Mouse (Mus musculus) limb, embryonic 12.5 days (tissue): ENCODE results near the gene Dnajc8. TPM values are rescaled to one million over a fixed set of nuclear protein-coding genes. Genes with fewer than 3 reads are reported as not detected.
"Not testable (repeated sequence)": the region's sequence is repeated elsewhere in the genome, so short reads cannot be mapped to it uniquely, and the experiment has no call there.

Experiments
- ATAC-seq: fragments of 200-750 bp; cut with Nextera tagmentation; 2 replicates; pipeline ENCODE4 v1.8.0; 2017; ENCODE audit warnings: low read depth, moderate TSS enrichment; ENCODE audit not compliant: insufficient number of reproducible peaks, insufficient read depth, low FRiP score, low TSS enrichment
- H3K27ac ChIP-seq: fragments of 300-500 bp; sonication (generic); 2 replicates; pipeline ENCODE4 v1.5.1; 2016; ENCODE audit warnings: mild to moderate bottlenecking, moderate library complexity
- H3K27me3 ChIP-seq: fragments of 300-500 bp; sonication (generic); 2 replicates; pipeline ENCODE4 v1.6.1; 2016; ENCODE audit warnings: mild to moderate bottlenecking, moderate library complexity
- H3K36me3 ChIP-seq: fragments of 300-500 bp; sonication (generic); 2 replicates; pipeline ENCODE4 v1.6.1; 2016; ENCODE audit warnings: mild to moderate bottlenecking, moderate library complexity
- H3K4me1 ChIP-seq: fragments of 300-500 bp; sonication (generic); replicated peaks from 2 replicates; pipeline ENCODE4 v1.6.1; 2016
- H3K4me2 ChIP-seq: fragments of 300-500 bp; sonication (generic); 2 replicates; pipeline ENCODE4 v1.6.1; 2016; ENCODE audit warnings: mild to moderate bottlenecking, moderate library complexity
- H3K4me3 ChIP-seq: fragments of 300-500 bp; sonication (generic); replicated peaks from 2 replicates; pipeline ENCODE4 v1.5.1; 2016; ENCODE audit warnings: mild to moderate bottlenecking
- H3K9ac ChIP-seq: fragments of 300-500 bp; sonication (generic); replicated peaks from 2 replicates; pipeline ENCODE4 v1.6.1; 2016; ENCODE audit warnings: mild to moderate bottlenecking, moderate library complexity
- H3K9me3 ChIP-seq: fragments of 300-500 bp; sonication (generic); 2 replicates; pipeline ENCODE4 v1.6.1; 2016; ENCODE audit warnings: mild to moderate bottlenecking, moderate library complexity
- WGBS: fragments of 180-500 bp; shearing (Covaris S2); methylation state at CpG from one replicate; pipeline ENCODE4 v1.1.7; 2016; 5-methylcytosine and 5-hydroxymethylcytosine counted together
- polyA plus RNA-seq: library from polyadenylated mRNA; unstranded; fragments of >200 nt; fragmentation: Nextera tagmentation; extraction: Ambion mirVana; gene quantifications from 2 replicates; pipeline ENCODE4 v1.2.1, GENCODE M21; 2016

Gene Dnajc8
- polyA plus RNA-seq, 1 experiment from 2014 or later, result 190 TPM

DNA sequence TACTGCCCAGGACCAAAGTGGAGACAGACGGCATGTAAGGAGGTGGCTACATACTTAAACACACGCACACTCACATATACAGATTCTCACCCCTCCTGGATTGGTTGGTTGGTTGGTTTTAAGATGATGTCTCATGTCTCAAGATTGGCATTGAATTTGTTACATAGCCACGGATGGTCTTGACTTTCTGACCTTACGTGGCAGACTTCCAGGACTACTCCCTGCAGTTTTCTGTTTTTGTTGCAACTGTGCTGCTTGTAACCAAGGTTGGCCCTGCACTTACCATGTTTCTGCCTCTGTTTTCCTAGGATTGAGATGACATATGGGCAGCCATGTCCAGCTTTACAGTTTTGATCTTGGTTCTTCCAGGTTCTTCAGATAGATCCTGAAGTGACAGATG lies 6.1 kb downstream of the Dnajc8 start:
- peaks cover 7% of the 10 kb centered on the region for H3K4me1 ChIP-seq
- H3K4me3 ChIP-seq, result no peak overlapping the region
- peaks cover 80% of the 10 kb centered on the region for H3K36me3 ChIP-seq
- no peaks in the 10 kb centered on the region for H3K27me3 ChIP-seq
- ATAC-seq, result no peak
- no peak overlapping the region for H3K9ac ChIP-seq
- no peak overlapping the region for H3K27ac ChIP-seq
- 90% methylated on average over 4 of the region's 4 CpGs for WGBS
- H3K4me2 ChIP-seq, result no peak overlapping the region
- no peaks in the 10 kb centered on the region for H3K9me3 ChIP-seq

DNA sequence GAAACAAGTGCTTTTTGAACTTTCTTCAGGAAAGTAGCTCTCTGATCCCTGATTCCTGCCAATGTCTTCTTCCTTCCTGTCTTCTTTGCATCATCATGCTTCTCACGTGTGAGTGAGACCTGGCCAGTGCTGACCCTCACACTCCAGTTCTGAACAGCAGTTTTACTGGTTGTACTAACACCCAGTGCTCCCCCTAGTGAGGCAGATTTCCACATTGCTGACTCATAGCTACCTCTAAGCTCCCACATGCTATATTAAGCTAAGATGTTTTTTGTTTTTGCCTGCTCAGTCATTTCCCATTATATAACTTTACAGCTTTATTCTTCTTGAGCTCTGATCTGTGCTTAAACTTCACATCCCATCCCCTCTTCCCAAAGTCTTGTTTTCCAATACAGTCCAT lies 7.4 kb downstream of the Dnajc8 start:
- no peak for ATAC-seq
- WGBS, result 47% methylated on average over 1 of the region's 1 CpGs

DNA sequence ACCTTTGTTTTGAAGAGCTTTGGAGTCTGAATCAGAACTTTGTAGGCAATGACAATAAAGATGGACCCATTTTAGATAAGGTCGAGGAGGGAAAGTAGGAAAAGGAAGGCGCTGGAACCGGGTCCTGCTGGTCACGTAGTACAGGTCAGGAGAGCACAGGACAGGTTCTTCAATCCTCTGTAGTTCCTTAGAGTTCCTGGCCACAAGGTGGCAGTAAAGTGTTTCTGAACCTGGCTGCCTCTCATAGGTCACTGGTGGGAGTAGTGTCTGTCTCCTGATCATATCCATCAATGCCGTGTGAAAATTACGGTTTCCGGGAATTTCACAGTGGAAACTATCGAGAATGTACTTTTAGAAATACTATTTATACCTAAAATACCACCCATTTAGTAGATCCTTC lies 10.5 kb downstream of the Dnajc8 start:
- H3K4me1 ChIP-seq, result no peaks in the 10 kb centered on the region
- H3K27ac ChIP-seq, result no peak overlapping the region
- no peaks in the 10 kb centered on the region for H3K27me3 ChIP-seq
- WGBS, result 48% methylated on average over 8 of the region's 8 CpGs
- H3K9ac ChIP-seq, result no peak overlapping the region
- H3K4me2 ChIP-seq, result no peak overlapping the region
- peaks cover 94% of the 10 kb centered on the region for H3K36me3 ChIP-seq
- no peaks in the 10 kb centered on the region for H3K9me3 ChIP-seq
- no peak for ATAC-seq
- H3K4me3 ChIP-seq, result no peak overlapping the region

More for the DNA sequence above, 7.4 kb downstream of the Dnajc8 start:
- Histone ChIP-seq H3K36me3 (peaks cover 91% of the 10 kb centered on the region), H3K4me2 (no peak overlapping the region), H3K9me3 (no peaks in the 10 kb centered on the region), H3K4me3 (no peak overlapping the region), H3K27ac (no peak overlapping the region), H3K4me1 (no peaks in the 10 kb centered on the region), H3K27me3 (no peaks in the 10 kb centered on the region), H3K9ac (no peak overlapping the region)

DNA sequence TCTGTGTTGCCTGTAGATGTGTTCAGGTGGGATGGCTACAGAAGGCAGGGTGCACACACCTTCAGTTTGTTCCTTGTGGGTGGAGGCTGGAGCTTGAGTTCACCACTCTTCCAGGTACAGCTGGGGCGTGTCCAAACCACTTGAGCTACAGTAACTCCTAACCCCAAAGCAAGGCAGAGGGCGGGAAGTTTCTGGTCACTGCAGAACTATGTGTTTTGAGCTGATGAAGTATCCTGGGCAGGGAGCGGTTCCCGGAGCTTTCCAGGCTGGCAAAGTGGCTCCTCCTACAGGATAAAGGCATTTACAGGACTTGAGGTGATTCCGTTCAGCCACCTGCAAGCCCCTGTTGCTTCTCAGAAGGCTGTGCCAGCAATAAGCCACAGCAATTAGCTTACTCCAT lies 18.9 kb downstream of the Dnajc8 start:
- Histone ChIP-seq H3K36me3 (peaks cover 57% of the 10 kb centered on the region), H3K4me1 (no peaks in the 10 kb centered on the region), H3K4me3 (no peak overlapping the region), H3K27me3 (no peaks in the 10 kb centered on the region), H3K4me2 (no peak overlapping the region), H3K9me3 (no peaks in the 10 kb centered on the region), H3K27ac (no peak overlapping the region), H3K9ac (no peak overlapping the region)
- 68% methylated on average over 5 of the region's 5 CpGs for WGBS
- ATAC-seq, result no peak

DNA sequence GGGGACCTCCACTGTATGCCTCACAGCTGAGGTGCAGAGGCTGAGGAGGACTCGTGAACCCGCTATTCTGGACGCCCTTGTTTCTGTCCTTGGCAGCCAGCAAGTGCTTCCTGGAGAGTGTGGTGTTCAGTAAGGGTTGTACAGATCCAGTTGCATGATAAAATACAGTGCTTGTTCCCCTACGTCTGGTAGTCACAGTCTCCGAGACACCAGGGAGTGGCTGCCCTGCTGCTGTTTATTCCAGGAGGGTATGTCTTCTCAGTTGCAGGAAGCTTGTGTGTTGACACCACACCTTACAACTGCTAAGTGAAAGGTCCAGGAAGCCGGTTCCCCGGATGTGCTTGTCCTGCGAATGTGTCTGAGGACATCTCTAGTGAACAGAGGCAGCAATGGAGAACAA lies 19.3 kb downstream of the Dnajc8 start:
- ATAC-seq, result no peak
- 87% methylated on average over 8 of the region's 8 CpGs for WGBS
- no peak overlapping the region for H3K9ac ChIP-seq
- H3K4me2 ChIP-seq, result no peak overlapping the region
- H3K4me1 ChIP-seq, result no peaks in the 10 kb centered on the region
- no peak overlapping the region for H3K4me3 ChIP-seq
- no peaks in the 10 kb centered on the region for H3K27me3 ChIP-seq
- no peaks in the 10 kb centered on the region for H3K9me3 ChIP-seq
- H3K36me3 ChIP-seq, result peaks cover 53% of the 10 kb centered on the region
- no peak overlapping the region for H3K27ac ChIP-seq

DNA sequence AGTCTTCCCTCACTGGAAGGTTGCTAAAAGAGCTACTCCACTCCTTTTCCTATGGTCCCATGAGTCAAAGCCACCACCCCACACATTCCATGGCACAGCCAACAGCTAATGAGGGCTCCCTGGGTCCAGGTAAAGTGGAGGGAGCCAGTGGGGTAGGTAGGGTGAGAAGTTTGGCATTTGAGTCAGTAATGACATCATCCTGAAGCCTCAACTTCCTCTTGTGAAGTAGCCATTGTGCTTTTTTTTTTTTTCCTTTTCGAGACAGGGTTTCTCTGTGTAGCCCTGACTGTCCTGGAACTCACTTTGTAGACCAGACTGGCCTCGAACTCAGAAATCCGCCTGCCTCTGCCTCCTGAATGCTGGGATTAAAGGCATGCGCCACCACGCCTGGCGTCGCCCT lies 20.2 kb downstream of the Dnajc8 start:
- H3K9ac ChIP-seq, H3K9me3 ChIP-seq, H3K27me3 ChIP-seq, H3K4me1 ChIP-seq, H3K4me3 ChIP-seq, ATAC-seq, H3K27ac ChIP-seq, H3K4me2 ChIP-seq: not testable (repeated sequence)
- H3K36me3 ChIP-seq, result peaks cover 44% of the 10 kb centered on the region
- 88% methylated on average over 7 of the region's 7 CpGs for WGBS

DNA sequence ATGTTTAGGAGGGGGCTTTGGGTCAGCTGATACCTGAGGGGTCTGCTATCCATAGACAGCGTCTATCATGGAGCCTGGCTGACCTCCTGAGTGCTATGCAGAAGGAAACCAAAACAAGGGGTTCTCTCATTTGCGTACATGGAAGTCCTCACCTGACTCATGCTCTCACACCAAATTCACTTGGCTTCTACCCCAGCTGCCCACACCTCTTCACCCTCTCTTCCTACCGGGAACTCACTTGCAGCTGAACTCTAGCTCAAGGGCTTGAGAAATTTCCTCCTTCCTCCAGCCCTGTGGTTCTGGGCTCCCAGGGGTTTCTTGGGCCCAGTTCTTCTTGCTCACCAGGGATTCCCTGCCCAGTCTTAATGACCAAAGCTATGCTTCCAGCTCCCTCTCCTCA lies 27.9 kb downstream of the Dnajc8 start:
- 82% methylated on average over 3 of the region's 3 CpGs for WGBS
- Histone ChIP-seq H3K4me3 (no peak overlapping the region), H3K27ac (no peak overlapping the region)

DNA sequence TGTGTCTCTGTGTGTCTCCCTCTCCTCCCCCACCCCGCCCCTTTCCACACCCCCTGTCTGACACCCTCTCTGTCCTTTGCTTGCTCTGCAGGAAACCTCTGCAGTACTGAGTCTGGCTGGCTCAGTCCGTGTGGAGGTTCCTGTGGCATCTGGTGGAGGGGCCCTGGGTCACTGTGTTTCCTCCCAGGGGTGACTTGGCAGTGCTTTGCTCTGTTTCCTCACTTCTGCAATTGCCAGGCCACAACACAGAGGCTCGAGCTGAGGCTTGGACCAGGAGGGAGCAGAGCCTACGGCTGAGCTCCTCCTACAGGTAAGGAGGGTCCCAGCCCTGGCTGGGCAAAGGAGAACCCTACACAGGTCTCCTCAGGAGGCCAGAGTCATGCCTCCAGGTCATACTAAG lies 28.6 kb downstream of the Dnajc8 start, which contains the start of gene Ptafr:
Ptafr (plus strand) TSS at position 103 of the 400 bp plus-strand sequence.
- Histone ChIP-seq H3K4me3 (no peak within 1 kb of the TSS), H3K9me3 (peaks cover 3% of the 10 kb centered on the region; the same call in 1 of the 2 replicates), H3K4me1 (no peaks in the 10 kb centered on the region; the same call in 1 of the 2 replicates), H3K9ac (0 out of 2 replicates have a peak within 1 kb of the TSS, but pooled peaks have one; percentile 4), H3K27ac (no peak within 1 kb of the TSS), H3K36me3 (no peaks in the 10 kb centered on the region), H3K4me2 (no peak within 1 kb of the TSS), H3K27me3 (no peaks in the 10 kb centered on the region)
- 31% methylated on average over 4 of the region's 4 CpGs for WGBS
- ATAC-seq, result no peak

More for the DNA sequence above, 27.9 kb downstream of the Dnajc8 start:
- no peaks in the 10 kb centered on the region for H3K27me3 ChIP-seq
- no peak overlapping the region for H3K4me2 ChIP-seq
- ATAC-seq, result no peak
- no peaks in the 10 kb centered on the region; the same call in 1 of the 2 replicates for H3K4me1 ChIP-seq
- no peak overlapping the region for H3K9ac ChIP-seq
- H3K36me3 ChIP-seq, result no peaks in the 10 kb centered on the region
- no peaks in the 10 kb centered on the region for H3K9me3 ChIP-seq

DNA sequence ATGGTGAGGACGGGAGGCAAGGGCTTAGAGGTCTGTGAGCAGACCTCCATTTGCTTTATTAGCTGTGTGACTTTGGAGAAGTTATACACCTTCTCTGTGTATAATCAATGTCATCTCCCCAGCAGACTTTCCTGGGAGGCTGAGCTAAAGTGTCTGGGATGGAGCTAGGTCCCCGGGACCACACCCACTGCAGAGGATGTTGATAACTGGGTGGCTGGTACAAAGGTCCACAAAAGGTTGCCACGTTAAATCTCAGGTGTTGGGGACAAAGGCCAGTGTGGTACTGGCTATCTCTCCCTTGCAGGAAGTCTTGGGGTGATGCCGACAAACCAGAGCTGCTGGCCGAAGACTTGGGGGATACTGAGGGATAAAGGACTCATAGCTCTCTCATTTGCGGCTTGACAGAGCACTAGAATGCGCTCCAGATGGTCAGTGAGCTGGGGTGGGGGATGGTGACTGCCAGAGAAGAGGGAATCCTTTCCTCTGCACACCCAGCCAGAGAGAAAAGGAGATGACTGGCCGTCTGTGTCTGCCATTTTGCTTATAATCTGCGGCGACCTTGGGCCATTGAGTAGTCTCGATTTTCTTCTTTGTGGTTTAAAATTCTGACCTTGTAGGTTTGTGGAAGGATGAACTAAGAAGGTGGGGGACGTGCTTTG lies 29.9 kb downstream of the Dnajc8 start:
- Histone ChIP-seq H3K36me3 (no peaks in the 10 kb centered on the region), H3K4me1 (no peaks in the 10 kb centered on the region; the same call in 1 of the 2 replicates), H3K27ac (no peak overlapping the region), H3K4me3 (no peak overlapping the region), H3K4me2 (no peak overlapping the region), H3K9ac (no peak overlapping the region), H3K27me3 (no peaks in the 10 kb centered on the region), H3K9me3 (peaks cover 8% of the 10 kb centered on the region; the same call in 1 of the 2 replicates)
- WGBS, result 78% methylated on average over 12 of the region's 12 CpGs
- ATAC-seq, result no peak

DNA sequence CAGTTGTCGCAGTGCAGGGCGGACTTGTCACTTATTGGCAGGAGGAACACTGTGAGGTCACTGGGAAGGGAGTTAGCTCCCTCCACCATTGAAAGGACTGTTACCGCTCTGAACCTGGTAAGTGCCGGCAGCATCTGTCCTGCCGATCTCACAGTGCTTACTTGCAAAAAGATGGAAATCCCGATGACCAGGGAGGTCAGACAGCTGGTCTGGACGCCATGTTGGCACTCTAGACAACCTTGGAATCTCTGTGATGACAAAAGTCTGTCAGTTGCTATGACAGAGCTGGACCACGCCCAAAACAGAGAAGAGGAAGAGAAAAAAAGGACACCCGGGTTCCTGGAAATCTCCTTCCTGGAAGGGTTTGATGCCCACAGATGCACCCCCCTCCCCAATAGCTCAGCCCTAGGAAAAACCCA lies 32.0 kb downstream of the Dnajc8 start:
- H3K4me2 ChIP-seq, result no peak overlapping the region
- H3K4me3 ChIP-seq, result no peak overlapping the region
- 67% methylated on average over 9 of the region's 9 CpGs for WGBS
- no peak overlapping the region for H3K9ac ChIP-seq
- no peak overlapping the region for H3K27ac ChIP-seq
- no peak for ATAC-seq
- no peaks in the 10 kb centered on the region for H3K27me3 ChIP-seq
- H3K4me1 ChIP-seq, result no peaks in the 10 kb centered on the region; the same call in 1 of the 2 replicates
- no peaks in the 10 kb centered on the region for H3K36me3 ChIP-seq
- peaks cover 8% of the 10 kb centered on the region; the same call in 1 of the 2 replicates for H3K9me3 ChIP-seq

DNA sequence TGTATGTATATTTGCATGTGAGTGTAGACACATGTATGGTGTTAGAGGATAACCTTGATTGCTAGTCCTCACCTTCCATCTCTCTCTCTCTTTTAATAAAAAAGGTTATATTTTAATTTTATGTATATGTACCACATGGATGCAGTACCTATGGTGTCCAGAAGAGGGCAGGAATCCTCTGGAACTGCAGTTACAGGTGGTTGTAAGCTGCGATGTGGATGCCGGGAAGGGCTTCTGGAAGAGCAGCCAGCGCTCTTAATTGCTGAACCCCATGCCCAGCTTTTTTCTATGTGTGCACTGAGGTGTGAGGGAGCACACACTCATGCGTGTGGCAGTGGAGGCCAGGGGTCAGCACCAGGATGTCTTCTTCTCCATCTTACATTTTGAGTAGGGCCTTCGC lies 33.8 kb downstream of the Dnajc8 start:
- Histone ChIP-seq H3K4me1 (no peaks in the 10 kb centered on the region), H3K9me3 (peaks cover 8% of the 10 kb centered on the region; the same call in 1 of the 2 replicates), H3K4me3 (no peak overlapping the region), H3K9ac (no peak overlapping the region), H3K27me3 (no peaks in the 10 kb centered on the region), H3K36me3 (no peaks in the 10 kb centered on the region), H3K27ac (no peak overlapping the region), H3K4me2 (no peak overlapping the region)
- 88% methylated on average over 5 of the region's 5 CpGs for WGBS
- no peak for ATAC-seq

DNA sequence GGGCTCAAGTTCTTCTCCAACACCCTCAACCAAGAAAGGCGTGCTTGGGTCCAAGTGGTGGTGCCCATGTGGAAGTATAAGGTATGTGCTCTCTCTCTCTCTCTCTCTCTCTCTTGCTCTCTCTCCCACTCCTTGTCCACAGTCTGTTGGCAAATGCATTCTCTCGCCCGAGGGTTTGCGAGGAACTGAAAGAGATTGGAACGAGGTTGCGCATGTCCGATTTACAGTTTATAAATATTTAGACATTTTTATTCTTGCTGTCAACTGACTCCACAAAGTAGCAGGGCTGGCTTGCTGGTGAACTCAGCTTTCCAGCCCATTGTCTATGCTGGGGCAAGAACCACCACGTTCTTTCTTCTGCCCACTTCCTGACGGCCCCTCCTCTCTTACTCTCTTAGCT lies 35.8 kb downstream of the Dnajc8 start:
- Histone ChIP-seq H3K4me2 (no peak overlapping the region), H3K9me3 (peaks cover 8% of the 10 kb centered on the region; the same call in 1 of the 2 replicates), H3K27me3 (no peaks in the 10 kb centered on the region), H3K27ac (no peak overlapping the region), H3K36me3 (no peaks in the 10 kb centered on the region), H3K9ac (no peak overlapping the region), H3K4me1 (no peaks in the 10 kb centered on the region), H3K4me3 (no peak overlapping the region)
- ATAC-seq, result no peak
- WGBS, result 88% methylated on average over 9 of the region's 9 CpGs
